Mouse (Mus musculus) ES-Bruce4 (cell line): ENCODE measurements at regions not wholly inside any gene's neighbourhood (a gene's known extent, or its start where the extent isn't known, plus 50 kb on each side); places are given as distances from the start of the nearest gene placed in this dataset.

Experiments used
- CTCF ChIP-seq: IDR thresholded peaks from one replicate; pipeline ENCODE4 v1.8.1; 2011; ENCODE audit warnings: low read depth, low read length
- EP300 ChIP-seq: IDR thresholded peaks from 2 replicates; pipeline ENCODE4 v1.6.1; 2011; ENCODE audit warnings: low read depth, low read length; ENCODE audit not compliant: insufficient read depth

- TF ChIP-seq CTCF (no peak), EP300 (no peak)
These were observed 279.7 kb upstream of the Nrp1 start for GRCm38 (mm10) chr8:128078740-128079139.
